Mouse (Mus musculus) urinary bladder, adult 18-20 months (tissue): ENCODE measurements around the gene Mrps36.
"Not testable (repeated sequence)": the region's sequence is repeated elsewhere in the genome, so short reads cannot be mapped to it uniquely, and the experiment has no call there.

ENCODE experiments used
- DNase-seq, 2 experiments: peaks; one replicate each; pipeline ENCODE4 v3.0.0; 2022; ENCODE audit warnings: low spot score in 2 of 2, mixed read lengths in 2 of 2

Mrps36 gene

GRCm38 (mm10) chr13:100744036-100744744, at the start of gene Mrps36:
Mrps36 (minus strand) TSS chr13:100744659.
- DNase-seq = peak; percentile 86 to 92

- DNase-seq = no peak
Observed at GRCm38 (mm10) chr13:100789083-100789482, 44.6 kb upstream of the Mrps36 start.

- not testable (repeated sequence) for DNase-seq
Observed at GRCm38 (mm10) chr13:100788057-100788456, 43.6 kb upstream of the Mrps36 start.

GRCm38 (mm10) chr13:100787316-100788010, 43.0 kb upstream of the Mrps36 start:
- DNase-seq = no peak

GRCm38 (mm10) chr13:100786414-100786867, 42.0 kb upstream of the Mrps36 start, which contains the start of gene Ccnb1:
Ccnb1 (minus strand) TSS chr13:100786570.
- peak; percentile 81 to 88 for DNase-seq

- no peak for DNase-seq
Observed at GRCm38 (mm10) chr13:100785806-100786413, 41.5 kb upstream of the Mrps36 start.

GRCm38 (mm10) chr13:100777491-100777890, 33.0 kb upstream of the Mrps36 start:
- DNase-seq = no peak

GRCm38 (mm10) chr13:100776710-100777109, 32.3 kb upstream of the Mrps36 start:
- no peak for DNase-seq

GRCm38 (mm10) chr13:100776056-100776419, 31.6 kb upstream of the Mrps36 start:
- DNase-seq = no peak

- peak; percentile 65 to 68 for DNase-seq
Observed at GRCm38 (mm10) chr13:100775252-100776055, 31.0 kb upstream of the Mrps36 start, which contains the start of gene Cenph. Cenph (minus strand) TSS chr13:100775899.

GRCm38 (mm10) chr13:100774704-100775103, 30.2 kb upstream of the Mrps36 start:
- no peak for DNase-seq

GRCm38 (mm10) chr13:100755329-100755728, 10.9 kb upstream of the Mrps36 start:
- no peak for DNase-seq

GRCm38 (mm10) chr13:100754186-100754585, 9.7 kb upstream of the Mrps36 start:
- DNase-seq = no peak

GRCm38 (mm10) chr13:100753011-100753410, 8.6 kb upstream of the Mrps36 start:
- no peak for DNase-seq

GRCm38 (mm10) chr13:100752529-100752928, 8.1 kb upstream of the Mrps36 start:
- DNase-seq = no peak

GRCm38 (mm10) chr13:100751402-100751801, 6.9 kb upstream of the Mrps36 start:
- DNase-seq = no peak

- DNase-seq = no peak
Observed at GRCm38 (mm10) chr13:100750799-100751198, 6.3 kb upstream of the Mrps36 start.

- DNase-seq = no peak
Observed at GRCm38 (mm10) chr13:100748638-100749037, 4.2 kb upstream of the Mrps36 start.

- no peak for DNase-seq
Observed at GRCm38 (mm10) chr13:100746090-100746489, 1.6 kb upstream of the Mrps36 start.

- no peak for DNase-seq
Observed at GRCm38 (mm10) chr13:100743346-100744035, 968 bp downstream of the Mrps36 start.

- no peak for DNase-seq
Observed at GRCm38 (mm10) chr13:100742831-100743230, 1.6 kb downstream of the Mrps36 start.
